Mouse (Mus musculus): ENCODE results near the gene Acot10. TPM values are rescaled to one million over a fixed set of nuclear protein-coding genes. Genes with fewer than 3 reads are reported as not detected.
"Not testable (repeated sequence)": the region's sequence is repeated elsewhere in the genome, so short reads cannot be mapped to it uniquely, and the experiment has no call there.

Acot10 gene
- 0.08 TPM in 1 of 2 replicates, not detected in the other for polyA plus RNA-seq (2012; rRNA removed)
- polyA plus RNA-seq (2014; fragmentation: Nextera tagmentation; extraction: Ambion mirVana) = 0.26 TPM in 1 of 2 replicates, not detected in the other

- H3K4me3 ChIP-seq (replicated peaks; ENCODE audit: low read length) = no peak within 1 kb of the TSS
- no peak for TF ChIP-seq POLR2A (IDR thresholded peaks at IDR 0.05; ENCODE audit: borderline replicate concordance, extremely low read depth, insufficient read depth, insufficient read length)
- no peak for DNase-seq (ENCODE audit: low spot score)
- no peak for ATAC-seq (ENCODE audit: low FRiP score, low read depth)
- 87% methylated on average over 10 of the region's 10 CpGs for WGBS
- no peaks in the 10 kb centered on the region for H3K4me1 ChIP-seq (ENCODE audit: control insufficient read depth, insufficient read depth, low read length)
- H3K4me2 ChIP-seq (replicated peaks; ENCODE audit: low read depth, low read length, severe bottlenecking) = no peak within 1 kb of the TSS
- no peaks in the 10 kb centered on the region for H3K36me3 ChIP-seq (ENCODE audit: control insufficient read depth, insufficient read depth, low read length)
- H3K9ac ChIP-seq (ENCODE audit: low read depth, low read length, severe bottlenecking) = no peak within 1 kb of the TSS
- no peak within 1 kb of the TSS for H3K27ac ChIP-seq (replicated peaks; ENCODE audit: low read depth, low read length)
- H3K9me3 ChIP-seq (ENCODE audit: control insufficient read depth, low read length) = no peaks in the 10 kb centered on the region
- no peaks in the 10 kb centered on the region for H3K27me3 ChIP-seq (ENCODE audit: control insufficient read depth, insufficient read depth, low read length)
Observed at GRCm38 (mm10) chr15:20666650-20667049, at the start of gene Acot10. Gene Acot10 (minus strand): TSS chr15:20666750.

DNA sequence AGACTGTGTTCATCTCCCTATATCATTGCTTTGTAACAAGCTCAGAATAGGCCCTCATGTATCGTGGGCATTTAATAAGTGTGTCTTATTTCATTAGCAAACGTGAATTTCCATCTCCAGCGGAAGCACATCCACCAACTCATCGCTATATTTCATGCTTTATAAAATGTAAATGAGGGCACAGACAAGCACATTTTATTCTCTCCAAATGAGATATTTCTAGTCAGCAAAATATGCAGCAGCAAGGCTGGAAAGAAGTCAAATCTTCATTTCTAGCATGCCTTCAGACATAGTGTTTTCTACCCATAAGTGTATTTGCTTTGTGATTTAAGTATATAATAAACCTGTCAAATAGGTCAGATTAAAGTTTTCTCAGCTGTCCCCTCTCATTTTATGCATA is 45.3 kb upstream of the Acot10 start:
- Histone ChIP-seq H3K4me2 (replicated peaks; ENCODE audit: low read depth, low read length, severe bottlenecking) (no peak overlapping the region), H3K9me3 (ENCODE audit: control insufficient read depth, low read length) (no peaks in the 10 kb centered on the region), H3K27ac (replicated peaks; ENCODE audit: low read depth, low read length) (no peak overlapping the region), H3K27me3 (ENCODE audit: control insufficient read depth, insufficient read depth, low read length) (no peaks in the 10 kb centered on the region), H3K4me3 (replicated peaks; ENCODE audit: low read length) (no peak overlapping the region), H3K9ac (ENCODE audit: low read depth, low read length, severe bottlenecking) (no peak overlapping the region), H3K4me1 (ENCODE audit: control insufficient read depth, insufficient read depth, low read length) (no peaks in the 10 kb centered on the region), H3K36me3 (ENCODE audit: control insufficient read depth, insufficient read depth, low read length) (no peaks in the 10 kb centered on the region)
- no peak for TF ChIP-seq POLR2A (IDR thresholded peaks at IDR 0.05; ENCODE audit: borderline replicate concordance, extremely low read depth, insufficient read depth, insufficient read length)
- DNase-seq (ENCODE audit: low spot score) = no peak
- WGBS = 86% methylated on average over 4 of the region's 4 CpGs
- ATAC-seq (ENCODE audit: low FRiP score, low read depth) = no peak

DNA sequence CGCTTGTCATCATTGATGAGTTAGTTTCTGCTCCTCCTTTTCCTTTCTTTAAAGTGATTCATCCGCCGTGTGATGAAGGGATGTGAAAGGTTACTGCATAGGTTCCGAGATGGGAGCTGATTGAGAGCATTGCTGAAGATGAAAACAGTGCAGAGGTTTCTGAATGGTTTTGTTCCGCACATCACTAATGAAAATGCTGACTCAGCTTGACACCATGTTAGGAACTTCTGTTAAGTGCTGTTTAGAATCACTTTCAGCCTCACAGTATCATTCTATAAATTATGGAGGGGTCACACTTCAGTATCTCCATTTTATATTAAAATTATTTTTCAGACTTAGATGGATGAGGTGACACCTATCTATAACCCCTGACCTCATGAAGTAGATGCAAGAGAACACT is 29.7 kb upstream of the Acot10 start:
- H3K27ac ChIP-seq (replicated peaks; ENCODE audit: low read depth, low read length) = no peak overlapping the region
- no peak overlapping the region for H3K4me2 ChIP-seq (replicated peaks; ENCODE audit: low read depth, low read length, severe bottlenecking)
- ATAC-seq (ENCODE audit: low FRiP score, low read depth) = no peak
- H3K9me3 ChIP-seq (ENCODE audit: control insufficient read depth, low read length) = no peaks in the 10 kb centered on the region
- H3K36me3 ChIP-seq (ENCODE audit: control insufficient read depth, insufficient read depth, low read length) = no peaks in the 10 kb centered on the region
- WGBS = 80% methylated on average over 5 of the region's 5 CpGs
- no peaks in the 10 kb centered on the region for H3K4me1 ChIP-seq (ENCODE audit: control insufficient read depth, insufficient read depth, low read length)
- no peak overlapping the region for H3K4me3 ChIP-seq (replicated peaks; ENCODE audit: low read length)
- no peak for TF ChIP-seq POLR2A (IDR thresholded peaks at IDR 0.05; ENCODE audit: borderline replicate concordance, extremely low read depth, insufficient read depth, insufficient read length)
- no peak overlapping the region for H3K9ac ChIP-seq (ENCODE audit: low read depth, low read length, severe bottlenecking)
- no peak for DNase-seq (ENCODE audit: low spot score)
- H3K27me3 ChIP-seq (ENCODE audit: control insufficient read depth, insufficient read depth, low read length) = no peaks in the 10 kb centered on the region

- TF ChIP-seq POLR2A (IDR thresholded peaks at IDR 0.05; ENCODE audit: borderline replicate concordance, extremely low read depth, insufficient read depth, insufficient read length) = no peak
- no peaks in the 10 kb centered on the region for H3K27me3 ChIP-seq (ENCODE audit: control insufficient read depth, insufficient read depth, low read length)
- H3K9ac ChIP-seq (ENCODE audit: low read depth, low read length, severe bottlenecking) = no peak overlapping the region
- no peak overlapping the region for H3K4me3 ChIP-seq (replicated peaks; ENCODE audit: low read length)
- no peak overlapping the region for H3K27ac ChIP-seq (replicated peaks; ENCODE audit: low read depth, low read length)
- H3K9me3 ChIP-seq (ENCODE audit: control insufficient read depth, low read length) = no peaks in the 10 kb centered on the region
- no peak for ATAC-seq (ENCODE audit: low FRiP score, low read depth)
- no peaks in the 10 kb centered on the region for H3K36me3 ChIP-seq (ENCODE audit: control insufficient read depth, insufficient read depth, low read length)
- 80% methylated on average over 5 of the region's 5 CpGs for WGBS
- H3K4me2 ChIP-seq (replicated peaks; ENCODE audit: low read depth, low read length, severe bottlenecking) = no peak overlapping the region
- no peak for DNase-seq (ENCODE audit: low spot score)
- H3K4me1 ChIP-seq (ENCODE audit: control insufficient read depth, insufficient read depth, low read length) = no peaks in the 10 kb centered on the region
Observed at GRCm38 (mm10) chr15:20684200-20684599, 17.6 kb upstream of the Acot10 start.

DNA sequence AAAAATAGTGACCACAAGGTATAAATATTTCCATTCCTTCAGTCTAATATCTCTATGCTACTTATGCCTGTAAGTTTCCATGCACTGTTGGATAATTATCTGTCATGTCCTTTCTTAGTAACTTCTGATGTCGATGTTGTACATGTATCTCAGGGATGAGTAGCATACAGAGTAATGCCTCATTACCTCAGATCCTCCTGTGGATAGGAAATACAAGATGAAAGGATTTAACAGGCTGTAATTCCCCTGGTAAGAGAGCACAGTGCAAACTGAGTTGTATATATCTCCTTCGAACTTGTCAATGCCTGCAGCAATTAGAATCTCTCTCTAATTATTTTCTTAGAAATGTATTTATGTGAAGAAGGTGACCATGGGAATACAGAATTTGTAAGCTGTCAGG is 16.2 kb upstream of the Acot10 start:
- ATAC-seq (ENCODE audit: low FRiP score, low read depth) (no peak), DNase-seq (ENCODE audit: low spot score) (no peak)
- H3K27ac ChIP-seq (replicated peaks; ENCODE audit: low read depth, low read length) = no peak overlapping the region
- H3K27me3 ChIP-seq (ENCODE audit: control insufficient read depth, insufficient read depth, low read length) = no peaks in the 10 kb centered on the region
- H3K4me2 ChIP-seq (replicated peaks; ENCODE audit: low read depth, low read length, severe bottlenecking) = no peak overlapping the region
- H3K9me3 ChIP-seq (ENCODE audit: control insufficient read depth, low read length) = no peaks in the 10 kb centered on the region
- H3K36me3 ChIP-seq (ENCODE audit: control insufficient read depth, insufficient read depth, low read length) = no peaks in the 10 kb centered on the region
- no peaks in the 10 kb centered on the region for H3K4me1 ChIP-seq (ENCODE audit: control insufficient read depth, insufficient read depth, low read length)
- 66% methylated on average over 2 of the region's 2 CpGs for WGBS
- no peak overlapping the region for H3K9ac ChIP-seq (ENCODE audit: low read depth, low read length, severe bottlenecking)
- TF ChIP-seq POLR2A (IDR thresholded peaks at IDR 0.05; ENCODE audit: borderline replicate concordance, extremely low read depth, insufficient read depth, insufficient read length) = no peak
- H3K4me3 ChIP-seq (replicated peaks; ENCODE audit: low read length) = no peak overlapping the region

DNA sequence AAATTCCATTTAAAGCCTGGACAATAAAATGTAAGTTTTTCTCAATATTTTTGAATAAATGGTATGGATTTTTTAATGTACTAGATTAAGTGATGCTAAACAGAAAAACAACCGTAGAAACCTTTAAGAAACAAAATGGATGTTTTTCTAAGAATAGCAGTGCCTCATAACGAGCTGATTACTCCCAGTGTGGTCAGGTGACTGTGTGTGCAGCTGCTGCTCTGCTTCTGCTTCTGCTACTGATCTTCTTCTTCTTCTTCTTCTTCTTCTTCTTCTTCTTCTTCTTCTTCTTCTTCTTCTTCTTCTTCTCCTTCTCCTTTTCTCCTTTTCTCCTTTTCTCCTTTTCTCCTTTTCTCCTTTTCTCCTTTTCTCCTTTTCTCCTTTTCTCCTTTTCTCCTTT is 3.0 kb upstream of the Acot10 start:
- not testable (repeated sequence) for DNase-seq (ENCODE audit: low spot score); H3K4me3 ChIP-seq (replicated peaks; ENCODE audit: low read length); H3K27ac ChIP-seq (replicated peaks; ENCODE audit: low read depth, low read length); H3K4me1 ChIP-seq (ENCODE audit: control insufficient read depth, insufficient read depth, low read length); H3K27me3 ChIP-seq (ENCODE audit: control insufficient read depth, insufficient read depth, low read length); H3K9me3 ChIP-seq (ENCODE audit: control insufficient read depth, low read length); ATAC-seq (ENCODE audit: low FRiP score, low read depth); H3K9ac ChIP-seq (ENCODE audit: low read depth, low read length, severe bottlenecking); H3K4me2 ChIP-seq (replicated peaks; ENCODE audit: low read depth, low read length, severe bottlenecking); H3K36me3 ChIP-seq (ENCODE audit: control insufficient read depth, insufficient read depth, low read length)
- 55% methylated on average over 2 of the region's 2 CpGs for WGBS

All from limb, embryonic 14.5 days (tissue).